Mouse (Mus musculus): Measurements from ENCODE around the gene Hmox1.

DNA sequence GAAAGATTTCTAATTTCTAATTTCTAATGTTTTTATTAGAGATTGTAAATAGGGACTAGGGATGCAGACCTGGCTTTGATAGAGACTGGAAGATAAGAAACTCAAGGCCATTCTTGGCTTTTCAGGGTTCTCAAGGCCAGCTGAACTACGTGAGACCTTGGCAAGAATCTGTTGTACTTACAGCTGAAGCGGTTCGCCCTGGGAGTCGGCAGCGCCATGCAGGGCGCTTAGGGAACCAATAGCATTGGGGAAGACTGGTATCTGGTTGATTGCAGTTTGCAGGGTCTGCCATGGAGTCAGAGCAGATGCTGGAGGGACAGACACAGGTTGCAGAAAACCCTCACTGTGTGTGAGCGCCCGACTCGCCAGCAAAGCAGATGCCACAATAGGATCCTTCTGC, 14.6 kb upstream of the Hmox1 start:
- TF ChIP-seq CTCF (IDR thresholded peaks at IDR 0.05; ENCODE audit: low read depth) (no peak), EP300 (IDR thresholded peaks at IDR 0.05; ENCODE audit: low read depth) (no peak)

Data from liver, embryonic 14.5 days (tissue).